Mouse (Mus musculus): Measurements from ENCODE around the gene Olfr145. TPM values are rescaled to one million over a fixed set of nuclear protein-coding genes. Genes with fewer than 3 reads are reported as not detected.

Gene Olfr145
- polyA plus RNA-seq, 1 experiment from 2014 or later, result not detected

DNA sequence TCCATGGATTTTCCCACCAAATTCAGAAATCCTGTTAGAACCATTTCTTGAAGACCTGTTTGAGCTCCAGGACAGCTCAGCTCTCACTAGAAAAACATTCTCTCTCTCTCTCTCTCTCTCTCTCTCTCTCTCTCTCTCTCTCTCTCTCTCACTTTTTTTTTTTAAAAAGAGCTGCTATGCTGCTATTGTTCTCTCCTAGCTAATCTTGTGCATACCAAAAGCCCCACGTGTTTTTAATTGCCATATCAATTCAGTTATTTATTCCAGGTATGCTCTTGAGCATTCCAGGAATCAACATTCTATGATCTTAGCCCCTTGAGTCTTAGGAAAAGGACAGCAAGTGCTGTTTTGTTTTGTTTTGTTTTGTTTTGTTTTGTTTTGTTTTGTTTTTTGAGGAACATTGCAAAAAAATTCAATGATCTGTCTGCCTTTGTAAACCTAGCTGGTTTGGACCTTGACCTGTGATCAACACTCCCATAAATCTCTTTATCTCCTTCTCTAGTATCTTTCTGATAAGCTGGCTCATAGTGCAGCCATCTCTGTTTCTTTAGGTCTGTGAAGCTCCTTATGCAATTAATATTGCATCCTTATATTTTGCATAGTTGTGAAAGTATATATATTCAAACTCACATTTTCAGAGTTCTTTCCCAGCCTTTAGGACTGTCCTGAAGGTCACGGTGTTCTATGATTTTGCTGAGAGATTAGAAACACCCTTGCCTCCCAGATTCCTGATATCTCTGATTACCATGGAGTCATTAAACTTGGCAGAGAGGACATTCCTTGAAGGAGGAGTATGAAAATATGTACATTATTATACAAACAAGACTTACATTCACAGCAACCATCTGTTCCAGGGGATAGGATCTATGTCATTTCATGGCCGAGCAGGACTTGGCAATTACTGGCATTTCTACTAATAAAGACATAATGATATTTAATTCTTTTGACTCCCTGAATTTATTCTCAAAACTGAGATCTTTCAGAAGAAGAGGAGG, 29.8 kb downstream of the Olfr145 start:
- Histone ChIP-seq H3K36me3 (no peaks in the 10 kb centered on the region), H3K4me3 (no peak overlapping the region), H3K27ac (no peak overlapping the region), H3K9ac (no peak overlapping the region), H3K27me3 (replicated peaks) (no peaks in the 10 kb centered on the region), H3K4me1 (no peaks in the 10 kb centered on the region), H3K9me3 (replicated peaks) (no peaks in the 10 kb centered on the region), H3K4me2 (no peak overlapping the region)
- ATAC-seq, result no peak
- 45% methylated on average over 3 of the region's 3 CpGs for WGBS (ENCODE audit: insufficient replicate concordance)

DNA sequence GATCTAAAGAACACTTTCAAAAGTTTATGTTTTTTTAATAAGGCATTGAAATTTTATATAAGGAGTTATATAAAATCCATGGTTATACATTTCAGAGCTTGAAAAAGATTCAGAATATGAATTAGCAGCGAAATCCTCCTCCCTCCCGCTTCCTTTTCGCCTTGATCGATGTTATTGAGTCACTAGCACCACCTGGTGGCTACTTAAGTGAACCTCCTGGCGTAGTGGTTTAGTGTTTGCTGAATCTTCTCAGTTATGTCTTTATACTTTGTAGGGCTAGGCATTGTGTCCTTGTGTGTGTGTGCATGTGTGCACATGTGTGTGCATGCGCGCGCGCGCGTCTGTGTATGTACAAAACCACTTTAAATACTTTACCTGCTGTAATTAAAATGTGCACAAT, 36.0 kb downstream of the Olfr145 start:
- 5% methylated on average over 11 of the region's 11 CpGs for WGBS (ENCODE audit: insufficient replicate concordance)
- H3K27me3 ChIP-seq (replicated peaks), result no peaks in the 10 kb centered on the region
- no peaks in the 10 kb centered on the region for H3K9me3 ChIP-seq (replicated peaks)
- ATAC-seq, result no peak
- no peaks in the 10 kb centered on the region for H3K36me3 ChIP-seq
- no peak overlapping the region for H3K27ac ChIP-seq
- no peaks in the 10 kb centered on the region for H3K4me1 ChIP-seq
- no peak overlapping the region for H3K9ac ChIP-seq
- no peak overlapping the region for H3K4me2 ChIP-seq
- no peak overlapping the region for H3K4me3 ChIP-seq

GRCm38 (mm10) chr9:37934146-37934545, 37.6 kb downstream of the Olfr145 start:
- H3K27me3 ChIP-seq (replicated peaks), result no peaks in the 10 kb centered on the region
- H3K4me3 ChIP-seq, result no peak overlapping the region
- H3K36me3 ChIP-seq, result no peaks in the 10 kb centered on the region
- no peak for ATAC-seq
- no peak overlapping the region for H3K27ac ChIP-seq
- H3K9ac ChIP-seq, result no peak overlapping the region
- no peaks in the 10 kb centered on the region for H3K4me1 ChIP-seq
- no peaks in the 10 kb centered on the region for H3K9me3 ChIP-seq (replicated peaks)
- H3K4me2 ChIP-seq, result no peak overlapping the region

DNA sequence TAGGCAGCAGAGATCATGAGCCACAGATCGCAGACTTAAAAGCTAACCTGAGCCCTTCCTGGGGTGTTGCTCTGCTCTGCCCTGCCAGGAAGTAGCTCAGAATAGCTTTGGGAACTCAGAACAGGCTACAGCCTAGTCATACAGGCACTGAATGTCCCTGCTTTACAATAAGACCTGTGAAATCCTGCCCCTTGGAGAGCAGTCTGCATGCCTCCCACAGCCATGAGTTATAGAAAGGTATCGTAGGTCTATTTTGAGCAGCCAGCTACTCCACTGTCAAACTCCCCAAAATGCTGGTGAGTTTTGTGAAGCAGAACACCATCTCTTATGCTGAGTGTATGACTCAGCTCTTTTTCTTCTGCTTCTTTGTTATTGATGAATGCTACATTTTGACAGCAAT, 44.6 kb downstream of the Olfr145 start:
- ATAC-seq, result no peak
- 83% methylated on average over 2 of the region's 2 CpGs for WGBS (ENCODE audit: insufficient replicate concordance)
- H3K9ac ChIP-seq, result no peak overlapping the region

More for the DNA sequence above, 44.6 kb downstream of the Olfr145 start:
- Histone ChIP-seq H3K27me3 (replicated peaks) (no peaks in the 10 kb centered on the region), H3K4me2 (no peak overlapping the region), H3K27ac (no peak overlapping the region), H3K4me3 (no peak overlapping the region), H3K36me3 (no peaks in the 10 kb centered on the region), H3K9me3 (replicated peaks) (no peaks in the 10 kb centered on the region), H3K4me1 (no peaks in the 10 kb centered on the region)

Other genes with a start within 250 kb of the Olfr145 start
- gene Tbrg1, start 239.4 kb upstream of the Olfr145 start, polyA plus RNA-seq (2016; fragmentation: Nextera tagmentation; extraction: Ambion mirVana), result 80.0 and 80.6 TPM in 2 replicates
- gene Panx3, start 227.5 kb upstream of the Olfr145 start, polyA plus RNA-seq (2016; fragmentation: Nextera tagmentation; extraction: Ambion mirVana), result not detected in 2 replicates
- gene Olfr160, start 180.5 kb upstream of the Olfr145 start, polyA plus RNA-seq (2016; fragmentation: Nextera tagmentation; extraction: Ambion mirVana), result not detected in 2 replicates
- not detected in 2 replicates for gene Olfr874, start 151.6 kb upstream of the Olfr145 start, polyA plus RNA-seq (2016; fragmentation: Nextera tagmentation; extraction: Ambion mirVana)
- gene Olfr875, start 124.9 kb upstream of the Olfr145 start, polyA plus RNA-seq (2016; fragmentation: Nextera tagmentation; extraction: Ambion mirVana), result not detected in 2 replicates
- gene Olfr876, start 93.7 kb upstream of the Olfr145 start, polyA plus RNA-seq (2016; fragmentation: Nextera tagmentation; extraction: Ambion mirVana), result not detected in 2 replicates
- gene Olfr877, start 42.5 kb upstream of the Olfr145 start, polyA plus RNA-seq (2016; fragmentation: Nextera tagmentation; extraction: Ambion mirVana), result not detected in 2 replicates
- gene Olfr878, start 21.1 kb downstream of the Olfr145 start, polyA plus RNA-seq (2016; fragmentation: Nextera tagmentation; extraction: Ambion mirVana), result not detected in 2 replicates
- gene Olfr881, start 95.1 kb downstream of the Olfr145 start, polyA plus RNA-seq (2016; fragmentation: Nextera tagmentation; extraction: Ambion mirVana), result not detected in 2 replicates
- gene Olfr883, start 129.1 kb downstream of the Olfr145 start, polyA plus RNA-seq (2016; fragmentation: Nextera tagmentation; extraction: Ambion mirVana), result not detected in 2 replicates
- gene Olfr884, start 149.8 kb downstream of the Olfr145 start, polyA plus RNA-seq (2016; fragmentation: Nextera tagmentation; extraction: Ambion mirVana), result not detected in 2 replicates
- gene Olfr885, start 164.6 kb downstream of the Olfr145 start, polyA plus RNA-seq (2016; fragmentation: Nextera tagmentation; extraction: Ambion mirVana), result not detected in 2 replicates
- gene Olfr887, start 187.3 kb downstream of the Olfr145 start, polyA plus RNA-seq (2016; fragmentation: Nextera tagmentation; extraction: Ambion mirVana), result not detected in 2 replicates
- not detected in 2 replicates for gene Olfr888, start 211.4 kb downstream of the Olfr145 start, polyA plus RNA-seq (2016; fragmentation: Nextera tagmentation; extraction: Ambion mirVana)
- 0.25 and 0.32 TPM in 2 replicates for gene Olfr889, start 218.5 kb downstream of the Olfr145 start, polyA plus RNA-seq (2016; fragmentation: Nextera tagmentation; extraction: Ambion mirVana)
- not detected in 2 replicates for gene Olfr890, start 245.8 kb downstream of the Olfr145 start, polyA plus RNA-seq (2016; fragmentation: Nextera tagmentation; extraction: Ambion mirVana)

Data from liver, embryonic 12.5 days (tissue).